Mouse (Mus musculus): ENCODE results near the gene Eya3. TPM values are rescaled to one million over a fixed set of nuclear protein-coding genes. Genes with fewer than 3 reads are reported as not detected.
"Not testable (repeated sequence)": the region's sequence is repeated elsewhere in the genome, so short reads cannot be mapped to it uniquely, and the experiment has no call there.

Gene Eya3
- polyA plus RNA-seq, 1 experiment from 2014 or later: 12.1 TPM

- Histone ChIP-seq H3K9me3 (ENCODE audit: control insufficient read depth, low read length) (no peaks in the 10 kb centered on the region), H3K4me2 (ENCODE audit: low read length) (no peak overlapping the region), H3K36me3 (ENCODE audit: control insufficient read depth, insufficient read depth, low read length) (peaks cover 19% of the 10 kb centered on the region), H3K4me3 (ENCODE audit: low read length) (no peak overlapping the region), H3K4me1 (ENCODE audit: control insufficient read depth, insufficient read depth, low read depth, low read length) (peaks cover 7% of the 10 kb centered on the region), H3K27ac (ENCODE audit: low read depth, low read length) (no peak overlapping the region), H3K9ac (ENCODE audit: low read depth, low read length) (no peak overlapping the region), H3K27me3 (replicated peaks; ENCODE audit: control insufficient read depth, insufficient read depth, low read length) (no peaks in the 10 kb centered on the region)
- 94% methylated on average over 8 of the region's 8 CpGs for WGBS
- no peak for ATAC-seq
Measured at GRCm38 (mm10) chr4:132728233-132728632, 89.4 kb downstream of the Eya3 start.

GRCm38 (mm10) chr4:132731616-132732015 is 92.8 kb downstream of the Eya3 start:
- Histone ChIP-seq H3K36me3 (ENCODE audit: control insufficient read depth, insufficient read depth, low read length) (peaks cover 8% of the 10 kb centered on the region), H3K4me3 (ENCODE audit: low read length) (peak overlapping the region; percentile 68), H3K27me3 (replicated peaks; ENCODE audit: control insufficient read depth, insufficient read depth, low read length) (no peaks in the 10 kb centered on the region), H3K4me1 (ENCODE audit: control insufficient read depth, insufficient read depth, low read depth, low read length) (peaks cover 7% of the 10 kb centered on the region), H3K9ac (ENCODE audit: low read depth, low read length) (peak overlapping the region; percentile 76), H3K27ac (ENCODE audit: low read depth, low read length) (no peak overlapping the region), H3K9me3 (ENCODE audit: control insufficient read depth, low read length) (no peaks in the 10 kb centered on the region), H3K4me2 (ENCODE audit: low read length) (peak overlapping the region; percentile 89)
- ATAC-seq: no peak
- WGBS: 49% methylated on average over 12 of the region's 12 CpGs

- 3% methylated on average over 33 of the region's 34 CpGs for WGBS
- H3K27ac ChIP-seq (ENCODE audit: low read depth, low read length): peak within 1 kb of the TSS; percentile 66; the same call in 1 of the 2 replicates
- ATAC-seq: peak; percentile 98
Measured at GRCm38 (mm10) chr4:132732148-132732684, 93.4 kb downstream of the Eya3 start, which contains the start of gene Xkr8. Gene Xkr8 (minus strand): TSS chr4:132732546.

GRCm38 (mm10) chr4:132733071-132733770 is 94.4 kb downstream of the Eya3 start:
- H3K9ac ChIP-seq (ENCODE audit: low read depth, low read length): no peak overlapping the region
- H3K4me3 ChIP-seq (ENCODE audit: low read length): no peak overlapping the region
- 92% methylated on average over 25 of the region's 25 CpGs for WGBS
- no peak for ATAC-seq
- H3K36me3 ChIP-seq (ENCODE audit: control insufficient read depth, insufficient read depth, low read length): peaks cover under 1% of the 10 kb centered on the region; the same call in 1 of the 2 replicates
- no peak overlapping the region for H3K4me2 ChIP-seq (ENCODE audit: low read length)
- H3K27ac ChIP-seq (ENCODE audit: low read depth, low read length): no peak overlapping the region
- no peaks in the 10 kb centered on the region for H3K27me3 ChIP-seq (replicated peaks; ENCODE audit: control insufficient read depth, insufficient read depth, low read length)
- peaks cover 7% of the 10 kb centered on the region for H3K4me1 ChIP-seq (ENCODE audit: control insufficient read depth, insufficient read depth, low read depth, low read length)
- H3K9me3 ChIP-seq (ENCODE audit: control insufficient read depth, low read length): no peaks in the 10 kb centered on the region

More at GRCm38 (mm10) chr4:132732148-132732684, 93.4 kb downstream of the Eya3 start, which contains the start of gene Xkr8:
- Histone ChIP-seq H3K4me1 (ENCODE audit: control insufficient read depth, insufficient read depth, low read depth, low read length) (peaks cover 7% of the 10 kb centered on the region), H3K9ac (ENCODE audit: low read depth, low read length) (peak within 1 kb of the TSS; percentile 76), H3K4me2 (ENCODE audit: low read length) (peak within 1 kb of the TSS; percentile 89), H3K36me3 (ENCODE audit: control insufficient read depth, insufficient read depth, low read length) (peaks cover 6% of the 10 kb centered on the region), H3K27me3 (replicated peaks; ENCODE audit: control insufficient read depth, insufficient read depth, low read length) (no peaks in the 10 kb centered on the region), H3K9me3 (ENCODE audit: control insufficient read depth, low read length) (no peaks in the 10 kb centered on the region), H3K4me3 (ENCODE audit: low read length) (peak within 1 kb of the TSS; percentile 68)

- no peak for ATAC-seq
- Histone ChIP-seq H3K9ac (ENCODE audit: low read depth, low read length) (no peak overlapping the region), H3K36me3 (ENCODE audit: control insufficient read depth, insufficient read depth, low read length) (no peaks in the 10 kb centered on the region), H3K4me1 (ENCODE audit: control insufficient read depth, insufficient read depth, low read depth, low read length) (peaks cover 7% of the 10 kb centered on the region), H3K9me3 (ENCODE audit: control insufficient read depth, low read length) (no peaks in the 10 kb centered on the region), H3K4me2 (ENCODE audit: low read length) (no peak overlapping the region), H3K4me3 (ENCODE audit: low read length) (no peak overlapping the region), H3K27me3 (replicated peaks; ENCODE audit: control insufficient read depth, insufficient read depth, low read length) (no peaks in the 10 kb centered on the region), H3K27ac (ENCODE audit: low read depth, low read length) (no peak overlapping the region)
- 94% methylated on average over 2 of the region's 2 CpGs for WGBS
Measured at GRCm38 (mm10) chr4:132734766-132735165, 96.0 kb downstream of the Eya3 start.

GRCm38 (mm10) chr4:132735389-132735788 is 96.6 kb downstream of the Eya3 start:
- no peak overlapping the region for H3K4me2 ChIP-seq (ENCODE audit: low read length)
- H3K27me3 ChIP-seq (replicated peaks; ENCODE audit: control insufficient read depth, insufficient read depth, low read length): no peaks in the 10 kb centered on the region

GRCm38 (mm10) chr4:132735894-132736293 is 97.1 kb downstream of the Eya3 start:
- no peaks in the 10 kb centered on the region for H3K9me3 ChIP-seq (ENCODE audit: control insufficient read depth, low read length)
- no peak overlapping the region for H3K27ac ChIP-seq (ENCODE audit: low read depth, low read length)
- H3K27me3 ChIP-seq (replicated peaks; ENCODE audit: control insufficient read depth, insufficient read depth, low read length): no peaks in the 10 kb centered on the region
- WGBS: 75% methylated on average over 3 of the region's 3 CpGs
- no peak overlapping the region for H3K4me3 ChIP-seq (ENCODE audit: low read length)
- H3K36me3 ChIP-seq (ENCODE audit: control insufficient read depth, insufficient read depth, low read length): no peaks in the 10 kb centered on the region
- H3K4me1 ChIP-seq (ENCODE audit: control insufficient read depth, insufficient read depth, low read depth, low read length): peaks cover 7% of the 10 kb centered on the region
- no peak for ATAC-seq
- no peak overlapping the region for H3K4me2 ChIP-seq (ENCODE audit: low read length)
- H3K9ac ChIP-seq (ENCODE audit: low read depth, low read length): no peak overlapping the region

More at GRCm38 (mm10) chr4:132735389-132735788, 96.6 kb downstream of the Eya3 start:
- WGBS: 79% methylated on average over 2 of the region's 2 CpGs
- Histone ChIP-seq H3K36me3 (ENCODE audit: control insufficient read depth, insufficient read depth, low read length) (no peaks in the 10 kb centered on the region), H3K4me3 (ENCODE audit: low read length) (no peak overlapping the region), H3K9ac (ENCODE audit: low read depth, low read length) (no peak overlapping the region), H3K4me1 (ENCODE audit: control insufficient read depth, insufficient read depth, low read depth, low read length) (peaks cover 7% of the 10 kb centered on the region), H3K27ac (ENCODE audit: low read depth, low read length) (no peak overlapping the region), H3K9me3 (ENCODE audit: control insufficient read depth, low read length) (no peaks in the 10 kb centered on the region)
- no peak for ATAC-seq

GRCm38 (mm10) chr4:132737154-132737553 is 98.4 kb downstream of the Eya3 start:
- not testable (repeated sequence) for H3K9ac ChIP-seq (ENCODE audit: low read depth, low read length); H3K4me2 ChIP-seq (ENCODE audit: low read length); ATAC-seq; H3K4me1 ChIP-seq (ENCODE audit: control insufficient read depth, insufficient read depth, low read depth, low read length); H3K36me3 ChIP-seq (ENCODE audit: control insufficient read depth, insufficient read depth, low read length); H3K4me3 ChIP-seq (ENCODE audit: low read length); H3K27me3 ChIP-seq (replicated peaks; ENCODE audit: control insufficient read depth, insufficient read depth, low read length); H3K9me3 ChIP-seq (ENCODE audit: control insufficient read depth, low read length); H3K27ac ChIP-seq (ENCODE audit: low read depth, low read length)
- 93% methylated on average over 9 of the region's 9 CpGs for WGBS

GRCm38 (mm10) chr4:132741491-132741890 is 102.7 kb downstream of the Eya3 start:
- Histone ChIP-seq H3K4me2 (ENCODE audit: low read length) (no peak overlapping the region), H3K27me3 (replicated peaks; ENCODE audit: control insufficient read depth, insufficient read depth, low read length) (no peaks in the 10 kb centered on the region), H3K27ac (ENCODE audit: low read depth, low read length) (no peak overlapping the region), H3K36me3 (ENCODE audit: control insufficient read depth, insufficient read depth, low read length) (no peaks in the 10 kb centered on the region), H3K4me3 (ENCODE audit: low read length) (no peak overlapping the region), H3K4me1 (ENCODE audit: control insufficient read depth, insufficient read depth, low read depth, low read length) (peaks cover 9% of the 10 kb centered on the region), H3K9me3 (ENCODE audit: control insufficient read depth, low read length) (no peaks in the 10 kb centered on the region), H3K9ac (ENCODE audit: low read depth, low read length) (no peak overlapping the region)
- no peak for ATAC-seq
- 92% methylated on average over 7 of the region's 7 CpGs for WGBS
